ENCODE assay signal across 8 mouse cellular contexts in the genomic region with DNA sequence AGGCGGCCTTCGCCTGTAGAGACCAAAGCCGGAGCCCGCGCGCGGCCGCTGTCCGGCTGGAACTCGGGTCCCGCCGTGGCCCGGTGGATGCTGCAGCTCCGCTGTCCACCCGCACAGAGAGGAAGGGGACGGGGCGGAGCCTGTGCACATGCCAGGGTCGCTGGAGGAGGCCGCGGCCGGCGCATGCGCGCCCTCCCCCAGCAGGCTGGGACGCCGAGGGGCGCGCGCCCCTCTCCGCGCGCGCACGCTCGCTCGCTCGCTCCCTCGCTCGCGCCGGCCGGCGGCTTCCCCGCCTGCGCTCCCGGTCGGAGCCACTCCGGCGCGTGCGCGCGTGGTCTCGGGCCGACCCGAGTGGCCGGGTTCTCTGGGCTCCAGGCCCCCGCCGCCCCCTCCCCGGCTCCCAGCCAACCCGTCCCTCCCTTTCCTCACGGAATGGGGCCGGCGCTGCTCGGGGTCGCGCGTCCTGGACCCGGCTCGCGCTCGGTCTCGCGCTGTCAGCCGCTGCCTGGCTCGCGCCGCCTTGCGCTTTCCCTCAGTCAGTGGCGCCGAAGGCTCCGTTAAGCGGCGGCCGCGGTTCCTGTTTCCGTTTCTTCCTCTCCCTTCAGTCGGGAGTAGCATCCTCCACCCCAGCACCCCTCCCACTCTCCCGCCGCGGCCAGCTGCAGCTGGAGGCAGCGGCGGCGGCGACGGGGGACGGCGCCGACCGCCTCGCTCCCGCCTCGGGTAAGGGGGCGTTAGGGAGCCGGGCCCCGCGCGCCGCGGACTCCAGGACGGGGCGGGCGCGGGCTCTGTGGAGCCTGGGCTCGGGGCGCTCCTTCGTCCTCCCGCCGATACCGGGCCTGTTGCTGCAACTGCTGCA. TPM values are rescaled to one million over a fixed set of nuclear protein-coding genes. Genes with fewer than 3 reads are reported as not detected.
DNase-seq lines count a peak whose midpoint lies in the region; ATAC-seq lines count a peak whose summit lies in the region.

No protein-coding gene starts in this region.

- H3K9me3 ChIP-seq in intestine, embryonic 16.5 days (ENCODE audit: control insufficient read depth, low read length) = no peaks in the 10 kb centered on the region

- H3K9ac ChIP-seq in intestine, embryonic 16.5 days (ENCODE audit: low read depth, low read length) = peak overlapping the region; percentile 90

- peak; percentile 95 for ATAC-seq in intestine, embryonic 16.5 days

- no peaks in the 10 kb centered on the region for H3K36me3 ChIP-seq in intestine, embryonic 16.5 days (ENCODE audit: control insufficient read depth, insufficient read depth, low read length)

- under 1% methylated on average over 97 of the region's 120 CpGs for WGBS in intestine, embryonic 16.5 days

- H3K4me3 ChIP-seq in intestine, embryonic 16.5 days (ENCODE audit: low read length) = peak overlapping the region; percentile 83

- peaks cover 5% of the 10 kb centered on the region; the same call in 1 of the 2 replicates for H3K4me1 ChIP-seq in intestine, embryonic 16.5 days (ENCODE audit: control insufficient read depth, insufficient read depth, low read length)

- DNase-seq in adrenal gland, adult 8-10 months = peak; percentile 88
- peak; percentile 91 for DNase-seq in embryo, embryonic 11.5 days (ENCODE audit: low read depth, low spot score)
- DNase-seq in gastrocnemius, postnatal 4 days (ENCODE audit: low spot score in 2 of 2) = peak; percentile 93 to 94
- peak; percentile 91 to 94 for DNase-seq in left cerebral cortex, postnatal 25 days (ENCODE audit: low spot score in 2 of 2)
- DNase-seq in mesoderm, embryonic 11.5 days (ENCODE audit: low read depth, low spot score) = peak; percentile 97
- peak; percentile 91 for DNase-seq in right cerebral cortex, postnatal 25 days
- peak; percentile 79 to 89 for DNase-seq in urinary bladder, postnatal 36 days (ENCODE audit: low spot score in 2 of 2)

- intact Hi-C loops in left cerebral cortex, postnatal 25 days (cut with DNase I) = loop anchor here (2.0 to 10.0 kb wide), 6 partner anchors 190 to 854 kb away; no protein-coding TSS in a partner anchor

- peak overlapping the region; percentile 94 for H3K4me2 ChIP-seq in intestine, embryonic 16.5 days (ENCODE audit: low read depth, low read length)

- peak overlapping the region; percentile 94 for H3K27ac ChIP-seq in intestine, embryonic 16.5 days (ENCODE audit: low read length)

- H3K27me3 ChIP-seq in intestine, embryonic 16.5 days (replicated peaks; ENCODE audit: control insufficient read depth, insufficient read depth, low read length) = no peaks in the 10 kb centered on the region; the same call in 1 of the 2 replicates

RNA-seq across cellular contexts. Expression of a gene that starts 0.8 kb away (rescaled TPM):
- total RNA-seq in adrenal gland, adult 8-10 months (2022) = 10 to 100 TPM; 38.1 to 45.6 (median 39.2) TPM
- total RNA-seq in gastrocnemius, postnatal 4 days (2021) = 10 to 100 TPM; 29.8 to 30.9 TPM
- 16.2 and 16.5 TPM in 2 replicates for polyA plus RNA-seq in intestine, embryonic 16.5 days (2015; fragmentation: Nextera tagmentation; extraction: Ambion mirVana)
- total RNA-seq in left cerebral cortex, postnatal 25 days (2021) = 10 to 100 TPM; 66.2 to 72.1 TPM

Comparison
In these comparisons a context has a peak if more than half of its experiments do, and no peak if none do; other contexts are left out.
1. Peak in every context shown above with its lines: DNase-seq, ATAC-seq, H3K4me3 ChIP-seq and H3K27ac ChIP-seq.